Mouse (Mus musculus): ENCODE data around the gene Igfals.

- TF ChIP-seq CTCF (IDR thresholded peaks at IDR 0.05; ENCODE audit: borderline replicate concordance, insufficient read depth, low read length) (no peak), POLR2A (IDR thresholded peaks at IDR 0.05; ENCODE audit: low read depth, low read length) (no peak)
Measured at GRCm38 (mm10) chr17:24877336-24878116, 11.7 kb downstream of the Igfals start.

Data from embryonic fibroblast, embryonic 13.5 days (primary cell).